Mouse (Mus musculus) liver, embryonic 15.5 days (tissue): Measurements from ENCODE around the gene Gabarapl2. TPM values are rescaled to one million over a fixed set of nuclear protein-coding genes. Genes with fewer than 3 reads are reported as not detected.

ENCODE experiments used
- ATAC-seq: fragments of 200-750 bp; cut with Nextera tagmentation; 2 replicates; pipeline ENCODE4 v1.8.0; 2017; ENCODE audit warnings: moderate number of reproducible peaks, mild to moderate bottlenecking, moderate library complexity; ENCODE audit not compliant: insufficient read depth
- H3K27ac ChIP-seq: fragments of 300-500 bp; sonication (generic); replicated peaks from 2 replicates; pipeline ENCODE4 v1.5.1; 2015; ENCODE audit warnings: mild to moderate bottlenecking, inconsistent platforms
- H3K27me3 ChIP-seq: fragments of 300-500 bp; sonication (generic); 2 replicates; pipeline ENCODE4 v1.6.1; 2015; ENCODE audit warnings: mild to moderate bottlenecking, inconsistent platforms
- H3K36me3 ChIP-seq: fragments of 300-500 bp; sonication (generic); replicated peaks from 2 replicates; pipeline ENCODE4 v1.6.1; 2015; ENCODE audit warnings: moderate library complexity, mild to moderate bottlenecking, inconsistent platforms
- H3K4me1 ChIP-seq: fragments of 300-500 bp; sonication (generic); replicated peaks from 2 replicates; pipeline ENCODE4 v1.6.1; 2015; ENCODE audit warnings: inconsistent platforms
- H3K4me2 ChIP-seq: fragments of 300-500 bp; sonication (generic); 2 replicates; pipeline ENCODE4 v1.6.1; 2015; ENCODE audit warnings: moderate library complexity, mild to moderate bottlenecking, inconsistent platforms
- H3K4me3 ChIP-seq: fragments of 300-500 bp; sonication (generic); replicated peaks from 2 replicates; pipeline ENCODE4 v1.5.1; 2015; ENCODE audit warnings: mild to moderate bottlenecking, inconsistent platforms
- H3K9ac ChIP-seq: fragments of 300-500 bp; sonication (generic); 2 replicates; pipeline ENCODE4 v1.6.1; 2015; ENCODE audit warnings: moderate library complexity, mild to moderate bottlenecking, inconsistent platforms
- H3K9me3 ChIP-seq: fragments of 300-500 bp; sonication (generic); replicated peaks from 2 replicates; pipeline ENCODE4 v1.6.1; 2016; ENCODE audit warnings: inconsistent platforms
- WGBS: fragments of 180-500 bp; shearing (Covaris S2); methylation state at CpG from one replicate; pipeline ENCODE4 v1.1.7; 2015; ENCODE audit warnings: mixed read lengths; ENCODE audit not compliant: insufficient replicate concordance; 5-methylcytosine and 5-hydroxymethylcytosine counted together
- polyA plus RNA-seq: library from polyadenylated mRNA; unstranded; fragments of >200 nt; fragmentation: Nextera tagmentation; extraction: Ambion mirVana; gene quantifications from 2 replicates; pipeline ENCODE4 v1.2.1, GENCODE M21; 2015

The Gabarapl2 gene
- polyA plus RNA-seq, 1 experiment from 2014 or later = 198 TPM

DNA sequence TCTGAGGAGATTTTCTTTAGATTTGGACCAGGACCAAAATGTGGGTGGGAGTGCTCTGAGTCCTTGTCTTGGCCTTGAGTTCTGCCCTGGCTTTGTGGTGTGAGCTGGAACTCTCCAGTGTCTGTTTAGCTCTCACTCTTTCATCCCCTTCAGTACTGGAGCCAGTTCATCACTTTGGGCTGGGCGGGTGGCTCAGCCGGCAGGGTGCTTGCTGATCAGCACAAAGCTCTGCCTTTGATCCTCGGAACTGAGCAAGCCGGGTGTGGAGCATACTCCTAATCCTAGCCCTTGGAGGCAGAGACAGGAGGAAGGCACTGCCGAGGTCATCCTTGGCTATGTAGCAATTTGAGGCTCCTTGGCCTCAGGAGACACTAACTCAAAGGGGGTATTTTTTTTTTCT is 28.5 kb downstream of the Gabarapl2 start:
- H3K27me3 ChIP-seq = no peaks in the 10 kb centered on the region
- 67% methylated on average over 5 of the region's 5 CpGs for WGBS
- no peak overlapping the region for H3K4me2 ChIP-seq
- peaks cover 7% of the 10 kb centered on the region; the same call in 1 of the 2 replicates for H3K4me1 ChIP-seq
- no peak overlapping the region for H3K9ac ChIP-seq
- H3K36me3 ChIP-seq = peaks cover 16% of the 10 kb centered on the region
- no peaks in the 10 kb centered on the region for H3K9me3 ChIP-seq
- H3K4me3 ChIP-seq = no peak overlapping the region
- H3K27ac ChIP-seq = no peak overlapping the region
- no peak for ATAC-seq

DNA sequence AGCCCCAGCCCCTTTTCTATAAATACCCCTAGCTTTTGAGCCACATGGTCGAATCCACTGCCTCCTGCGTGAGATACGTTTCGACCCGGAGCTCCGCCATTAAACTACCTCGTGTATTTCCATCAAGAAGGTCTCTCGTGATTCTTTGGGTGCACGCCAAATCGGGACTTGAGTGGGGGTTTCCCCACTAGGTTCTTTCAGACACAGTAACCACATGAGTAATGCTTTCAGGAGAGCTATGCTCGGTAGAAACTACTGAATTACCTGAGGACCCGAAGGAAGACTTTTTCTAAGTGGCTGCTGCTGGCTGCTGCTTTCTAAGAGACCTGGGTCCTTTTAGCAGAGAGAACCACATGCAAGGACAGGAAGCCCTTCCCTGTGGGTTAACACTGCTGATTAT is 33.6 kb downstream of the Gabarapl2 start:
- H3K4me1 ChIP-seq = peaks cover 17% of the 10 kb centered on the region
- no peak overlapping the region for H3K9ac ChIP-seq
- H3K9me3 ChIP-seq = no peaks in the 10 kb centered on the region
- 87% methylated on average over 12 of the region's 12 CpGs for WGBS
- H3K4me3 ChIP-seq = no peak overlapping the region
- no peak overlapping the region for H3K4me2 ChIP-seq
- no peaks in the 10 kb centered on the region for H3K27me3 ChIP-seq
- no peak for ATAC-seq
- H3K36me3 ChIP-seq = peaks cover 29% of the 10 kb centered on the region
- no peak overlapping the region for H3K27ac ChIP-seq

DNA sequence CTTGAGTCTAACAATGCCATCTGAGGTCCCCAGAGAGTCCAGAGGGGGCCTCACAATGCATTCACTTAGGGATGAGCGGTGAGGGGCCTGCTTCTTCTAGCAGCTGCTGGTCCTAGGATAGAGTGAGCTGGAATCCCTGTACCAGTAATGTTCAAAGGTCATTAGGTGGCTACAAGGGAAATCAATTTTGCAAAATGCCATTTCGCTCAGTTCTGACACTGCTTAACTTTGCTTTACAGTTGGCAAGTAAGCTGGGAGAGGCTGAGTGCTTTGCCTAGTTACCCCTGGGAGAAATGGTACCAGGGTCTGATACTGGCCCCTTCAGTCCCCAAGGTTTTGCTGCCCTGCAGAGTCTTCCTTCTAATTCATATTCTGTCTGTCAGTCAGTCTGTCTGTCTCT is 35.2 kb downstream of the Gabarapl2 start:
- Histone ChIP-seq H3K27ac (no peak overlapping the region), H3K36me3 (peaks cover 29% of the 10 kb centered on the region), H3K27me3 (no peaks in the 10 kb centered on the region), H3K4me1 (peaks cover 19% of the 10 kb centered on the region), H3K9me3 (no peaks in the 10 kb centered on the region), H3K4me2 (no peak overlapping the region), H3K4me3 (no peak overlapping the region), H3K9ac (no peak overlapping the region)
- 73% methylated on average over 2 of the region's 2 CpGs for WGBS
- no peak for ATAC-seq

GRCm38 (mm10) chr8:111976326-111976725 is 35.8 kb downstream of the Gabarapl2 start:
- ATAC-seq = no peak

GRCm38 (mm10) chr8:111978147-111978546 is 37.6 kb downstream of the Gabarapl2 start:
- no peak overlapping the region for H3K9ac ChIP-seq
- WGBS = 73% methylated on average over 10 of the region's 10 CpGs
- H3K27me3 ChIP-seq = no peaks in the 10 kb centered on the region
- H3K4me1 ChIP-seq = peaks cover 19% of the 10 kb centered on the region
- 0 out of 2 replicates have a peak, but pooled peaks have one; percentile 24 for ATAC-seq
- peaks cover 27% of the 10 kb centered on the region for H3K36me3 ChIP-seq
- H3K9me3 ChIP-seq = no peaks in the 10 kb centered on the region
- H3K4me3 ChIP-seq = no peak overlapping the region
- H3K27ac ChIP-seq = peak overlapping the region; percentile 38; the same call in 1 of the 2 replicates
- peak overlapping the region; percentile 36 for H3K4me2 ChIP-seq

More at GRCm38 (mm10) chr8:111976326-111976725, 35.8 kb downstream of the Gabarapl2 start:
- no peaks in the 10 kb centered on the region for H3K9me3 ChIP-seq
- no peak overlapping the region for H3K27ac ChIP-seq
- peaks cover 19% of the 10 kb centered on the region for H3K4me1 ChIP-seq
- peaks cover 26% of the 10 kb centered on the region for H3K36me3 ChIP-seq
- WGBS = 66% methylated on average over 2 of the region's 2 CpGs
- no peak overlapping the region for H3K4me3 ChIP-seq
- H3K9ac ChIP-seq = no peak overlapping the region
- no peaks in the 10 kb centered on the region for H3K27me3 ChIP-seq
- no peak overlapping the region for H3K4me2 ChIP-seq

DNA sequence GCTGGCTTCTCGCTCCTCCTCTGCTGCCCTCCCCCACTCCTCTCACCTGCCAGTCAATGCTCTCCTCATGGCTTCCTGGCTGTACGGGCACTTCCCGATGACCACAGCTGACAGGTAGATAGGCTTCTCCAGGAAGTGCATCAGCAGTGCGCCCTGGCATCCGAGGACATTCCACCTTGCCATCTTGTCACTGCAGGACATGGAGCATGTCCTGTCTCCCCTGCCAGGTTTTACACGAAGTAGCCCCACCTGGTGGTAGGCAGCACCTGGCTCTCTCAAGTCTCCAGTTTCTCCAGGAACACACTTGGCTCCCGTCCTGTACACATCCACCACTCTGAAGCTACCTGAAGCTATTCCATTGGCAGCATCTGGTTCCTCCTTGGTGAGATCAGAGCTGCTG is 41.6 kb downstream of the Gabarapl2 start:
- Histone ChIP-seq H3K9ac (no peak overlapping the region), H3K27ac (no peak overlapping the region), H3K4me3 (no peak overlapping the region), H3K4me2 (no peak overlapping the region), H3K27me3 (no peaks in the 10 kb centered on the region), H3K9me3 (no peaks in the 10 kb centered on the region), H3K36me3 (peaks cover 33% of the 10 kb centered on the region), H3K4me1 (peaks cover 8% of the 10 kb centered on the region)
- 69% methylated on average over 7 of the region's 7 CpGs for WGBS
- ATAC-seq = no peak

- no peaks in the 10 kb centered on the region for H3K4me1 ChIP-seq
- H3K4me2 ChIP-seq = no peak overlapping the region
- H3K9ac ChIP-seq = no peak overlapping the region
- no peaks in the 10 kb centered on the region for H3K9me3 ChIP-seq
- peaks cover 47% of the 10 kb centered on the region for H3K36me3 ChIP-seq
- H3K4me3 ChIP-seq = no peak overlapping the region
- no peaks in the 10 kb centered on the region for H3K27me3 ChIP-seq
- 57% methylated on average over 10 of the region's 10 CpGs for WGBS
- ATAC-seq = no peak
- H3K27ac ChIP-seq = no peak overlapping the region
These were observed 44.0 kb downstream of the Gabarapl2 start for GRCm38 (mm10) chr8:111984511-111984910.

DNA sequence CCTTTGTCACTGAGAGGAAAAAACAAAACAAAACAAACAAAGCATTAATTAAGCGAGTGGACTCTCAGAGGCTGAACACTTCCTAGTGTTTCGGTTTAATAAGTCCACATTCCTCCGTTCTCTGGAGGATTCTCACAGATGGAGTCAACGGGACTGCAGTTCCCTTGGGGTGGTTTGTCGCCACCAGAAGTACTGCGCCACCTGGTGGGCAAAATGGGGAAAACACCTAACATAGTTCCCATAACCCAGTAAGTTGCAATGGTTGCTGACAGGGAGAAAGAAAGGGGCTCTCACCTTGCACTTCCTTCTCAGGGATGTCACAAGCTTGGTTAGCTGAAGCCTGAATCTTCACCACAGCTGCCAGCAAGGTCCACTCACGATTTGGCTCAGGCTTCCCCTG is 49.4 kb downstream of the Gabarapl2 start:
- 10% methylated on average over 7 of the region's 7 CpGs for WGBS
- peaks cover 14% of the 10 kb centered on the region for H3K4me1 ChIP-seq
- H3K27me3 ChIP-seq = no peaks in the 10 kb centered on the region
- peaks cover 54% of the 10 kb centered on the region for H3K36me3 ChIP-seq
- H3K4me2 ChIP-seq = no peak overlapping the region
- H3K9me3 ChIP-seq = no peaks in the 10 kb centered on the region
- no peak overlapping the region for H3K27ac ChIP-seq
- H3K4me3 ChIP-seq = no peak overlapping the region
- peak; percentile 42 for ATAC-seq
- H3K9ac ChIP-seq = no peak overlapping the region

DNA sequence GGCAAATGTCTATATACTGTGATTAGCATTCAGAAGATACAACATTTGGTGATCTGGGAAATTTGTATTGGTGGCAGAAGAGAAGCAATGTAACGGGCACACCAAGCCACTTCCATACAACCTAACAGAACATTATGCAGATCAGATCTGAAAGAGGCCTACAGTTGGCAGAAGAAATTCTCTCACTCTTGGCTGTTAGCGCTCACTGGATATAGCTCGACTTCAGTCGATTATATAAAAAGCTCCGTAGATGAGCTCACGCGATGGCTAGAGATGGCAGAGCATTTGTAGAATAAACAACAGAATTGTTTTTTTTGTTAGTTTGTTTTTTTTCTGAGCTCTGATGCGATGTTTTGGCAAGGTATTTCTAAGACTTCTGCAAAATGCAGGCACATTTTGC is 50.8 kb downstream of the Gabarapl2 start:
- 49% methylated on average over 8 of the region's 8 CpGs for WGBS
- no peak for ATAC-seq

GRCm38 (mm10) chr8:111992013-111992702 is 51.7 kb downstream of the Gabarapl2 start, which contains the start of gene Adat1:
Gene Adat1 (minus strand): TSS chr8:111992302.
- H3K9me3 ChIP-seq = no peaks in the 10 kb centered on the region
- H3K9ac ChIP-seq = peak within 1 kb of the TSS; percentile 66
- WGBS = 4% methylated on average over 33 of the region's 33 CpGs
- peaks cover 14% of the 10 kb centered on the region for H3K4me1 ChIP-seq
- H3K27me3 ChIP-seq = no peaks in the 10 kb centered on the region
- peak within 1 kb of the TSS; percentile 85 for H3K4me2 ChIP-seq
- peak; percentile 91 for ATAC-seq
- H3K27ac ChIP-seq = peak within 1 kb of the TSS; percentile 39; the same call in 1 of the 2 replicates
- peaks cover 61% of the 10 kb centered on the region for H3K36me3 ChIP-seq
- H3K4me3 ChIP-seq = peak within 1 kb of the TSS; percentile 70

More for the DNA sequence above, 50.8 kb downstream of the Gabarapl2 start:
- H3K4me2 ChIP-seq = peak overlapping the region; percentile 85
- H3K4me3 ChIP-seq = peak overlapping the region; percentile 70
- H3K36me3 ChIP-seq = peaks cover 58% of the 10 kb centered on the region
- no peaks in the 10 kb centered on the region for H3K9me3 ChIP-seq
- peak overlapping the region; percentile 66 for H3K9ac ChIP-seq
- H3K27ac ChIP-seq = no peak overlapping the region
- H3K27me3 ChIP-seq = no peaks in the 10 kb centered on the region
- H3K4me1 ChIP-seq = peaks cover 14% of the 10 kb centered on the region

GRCm38 (mm10) chr8:111992703-111993039 is 52.2 kb downstream of the Gabarapl2 start:
- peak overlapping the region; percentile 70 for H3K4me3 ChIP-seq
- H3K9ac ChIP-seq = no peak overlapping the region
- no peak for ATAC-seq
- no peaks in the 10 kb centered on the region for H3K9me3 ChIP-seq
- H3K36me3 ChIP-seq = peaks cover 61% of the 10 kb centered on the region
- H3K27me3 ChIP-seq = no peaks in the 10 kb centered on the region
- peaks cover 14% of the 10 kb centered on the region for H3K4me1 ChIP-seq
- H3K4me2 ChIP-seq = peak overlapping the region; percentile 85
- WGBS = 51% methylated on average over 3 of the region's 3 CpGs
- no peak overlapping the region for H3K27ac ChIP-seq
